Mouse (Mus musculus) CH12.LX (cell line): ENCODE results near the gene Nat9. TPM values are rescaled to one million over a fixed set of nuclear protein-coding genes. Genes with fewer than 3 reads are reported as not detected.

ENCODE experiments used
- DNase-seq: peaks from one replicate; pipeline ENCODE4 v3.0.0-alpha.2; 2013; ENCODE audit errors: extremely low read depth
- H3K27ac ChIP-seq: 2 replicates; pipeline ENCODE4 v1.5.1; 2012; ENCODE audit warnings: low read depth, mild to moderate bottlenecking, control low read depth, moderate library complexity; ENCODE audit not compliant: insufficient read depth
- H3K27me3 ChIP-seq: replicated peaks from 2 replicates; pipeline ENCODE3; 2012; ENCODE audit warnings: inconsistent platforms
- H3K36me3 ChIP-seq, 2 experiments: replicated peaks in 1 of 2; 2 replicates each; pipeline versions ENCODE3 to v1.6.1; 2012; ENCODE audit warnings: inconsistent platforms in 1 of 2, low read length in 1 of 2, mild to moderate bottlenecking in 1 of 2, mixed read lengths in 1 of 2, moderate library complexity in 1 of 2; ENCODE audit not compliant: control insufficient read depth in 1 of 2, insufficient read depth in 1 of 2
- H3K4me1 ChIP-seq, 2 experiments: 2 replicates each; pipeline ENCODE4 v1.6.1; 2012; ENCODE audit warnings: inconsistent platforms in 1 of 2, moderate library complexity in 1 of 2; ENCODE audit not compliant: insufficient read depth in 2 of 2, control insufficient read depth in 1 of 2
- H3K4me2 ChIP-seq: 2 replicates; pipeline ENCODE4 v1.6.1; 2012; ENCODE audit warnings: low read depth, mild to moderate bottlenecking, control low read depth; ENCODE audit not compliant: poor library complexity, insufficient read depth, severe bottlenecking
- H3K4me3 ChIP-seq, 3 experiments: fragments of 150-350 bp in 1 of 3; sonication (generic) in 1 of 3; replicated peaks in 1 of 3; 2 replicates each; pipeline versions ENCODE3 to v1.5.1; 2011 to 2012; ENCODE audit warnings: low read depth in 2 of 3, low read length in 2 of 3, mild to moderate bottlenecking in 2 of 3, moderate library complexity in 2 of 3, control low read depth in 1 of 3, improper control_type of control experiment in 1 of 3, inconsistent platforms in 1 of 3, mixed read lengths in 1 of 3; ENCODE audit not compliant: poor library complexity in 1 of 3
- H3K79me2 ChIP-seq: replicated peaks from 2 replicates; pipeline ENCODE4 v1.6.1; 2012; ENCODE audit warnings: mild to moderate bottlenecking, moderate library complexity; ENCODE audit not compliant: control insufficient read depth, poor library complexity, insufficient read depth, severe bottlenecking; ENCODE audit errors: extremely low read depth
- H3K9ac ChIP-seq: 2 replicates; pipeline ENCODE4 v1.6.1; 2012; ENCODE audit warnings: low read depth, mild to moderate bottlenecking, control low read depth, moderate library complexity; ENCODE audit not compliant: insufficient read depth
- H3K9me3 ChIP-seq: replicated peaks from 2 replicates; pipeline ENCODE3; 2012; ENCODE audit warnings: low read length, inconsistent platforms, mixed read lengths
- BHLHE40 ChIP-seq: IDR thresholded peaks from 2 replicates; pipeline ENCODE4 v1.6.1; 2011; ENCODE audit warnings: mild to moderate bottlenecking, low read depth, low read length, improper control_type of control experiment
- CHD1 ChIP-seq: IDR thresholded peaks from 2 replicates; pipeline ENCODE4 v1.6.1; 2012; ENCODE audit warnings: low read depth, low read length, improper control_type of control experiment, inconsistent platforms
- CHD2 ChIP-seq: IDR thresholded peaks from 2 replicates; pipeline ENCODE4 v1.6.1; 2011; ENCODE audit warnings: low read length, improper control_type of control experiment
- CTCF ChIP-seq, 2 experiments: IDR thresholded peaks in 1 of 2; conservative IDR thresholded peaks in 1 of 2; 2 replicates each; pipeline ENCODE4 v1.5.1; 2011 to 2012; ENCODE audit warnings: low read depth in 2 of 2, low read length in 2 of 2, improper control_type of control experiment in 1 of 2, inconsistent platforms in 1 of 2, mild to moderate bottlenecking in 1 of 2, moderate library complexity in 1 of 2
- ELF1 ChIP-seq: IDR thresholded peaks from 2 replicates; pipeline ENCODE4 v1.6.1; 2014; ENCODE audit warnings: low read depth, mild to moderate bottlenecking, inconsistent platforms, low read length, improper control_type of control experiment
- EP300 ChIP-seq: IDR thresholded peaks from 2 replicates; pipeline ENCODE4 v1.6.1; 2011; ENCODE audit warnings: low read length, improper control_type of control experiment
- HCFC1 ChIP-seq: IDR thresholded peaks from 2 replicates; pipeline ENCODE4 v1.6.1; 2012; ENCODE audit warnings: low read depth, mild to moderate bottlenecking, inconsistent platforms, low read length, improper control_type of control experiment
- IRF4 ChIP-seq: IDR thresholded peaks from 2 replicates; pipeline ENCODE4 v1.6.1; 2014; ENCODE audit warnings: low read depth, mild to moderate bottlenecking, inconsistent platforms, low read length, improper control_type of control experiment
- MAX ChIP-seq: IDR thresholded peaks from 2 replicates; pipeline ENCODE4 v1.6.1; 2011; ENCODE audit warnings: low read length, improper control_type of control experiment
- MAZ ChIP-seq: IDR thresholded peaks from 2 replicates; pipeline ENCODE4 v1.6.1; 2012; ENCODE audit warnings: low read depth, mild to moderate bottlenecking, inconsistent platforms, low read length, improper control_type of control experiment, moderate library complexity
- MYC ChIP-seq: IDR thresholded peaks from 2 replicates; pipeline ENCODE4 v1.6.1; 2011; ENCODE audit warnings: low read depth, mild to moderate bottlenecking, improper control_type of control experiment, low read length
- NELFE ChIP-seq: IDR thresholded peaks from 2 replicates; pipeline ENCODE4 v1.6.1; 2011; ENCODE audit warnings: low read depth, low read length, improper control_type of control experiment
- NRF1 ChIP-seq: IDR thresholded peaks from 2 replicates; pipeline ENCODE4 v1.6.1; 2014; ENCODE audit warnings: low read depth, mild to moderate bottlenecking, inconsistent platforms, low read length, improper control_type of control experiment, moderate library complexity
- PAX5 ChIP-seq: IDR thresholded peaks from 2 replicates; pipeline ENCODE4 v1.6.1; 2012; ENCODE audit warnings: low read length, inconsistent platforms, mixed read lengths
- POLR2AphosphoS2 ChIP-seq: IDR thresholded peaks from 2 replicates; pipeline ENCODE4 v1.6.1; 2011; ENCODE audit warnings: low read depth, low read length, improper control_type of control experiment
- RAD21 ChIP-seq: IDR thresholded peaks from 2 replicates; pipeline ENCODE4 v1.6.1; 2011; ENCODE audit warnings: low read depth, mild to moderate bottlenecking, low read length, improper control_type of control experiment, moderate library complexity
- RCOR1 ChIP-seq: conservative IDR thresholded peaks from 2 replicates; pipeline ENCODE4 v1.6.1; 2012; ENCODE audit warnings: low read depth, mild to moderate bottlenecking, inconsistent platforms, low read length, improper control_type of control experiment
- SIN3A ChIP-seq: IDR thresholded peaks from 2 replicates; pipeline ENCODE4 v1.6.1; 2012; ENCODE audit warnings: low read length, improper control_type of control experiment, inconsistent platforms
- SMC3 ChIP-seq: IDR thresholded peaks from 2 replicates; pipeline ENCODE4 v1.6.1; 2011; ENCODE audit warnings: low read depth, low read length, improper control_type of control experiment
- TCF12 ChIP-seq: IDR thresholded peaks from 2 replicates; pipeline ENCODE4 v1.6.1; 2014; ENCODE audit warnings: low read depth, mild to moderate bottlenecking, inconsistent platforms, low read length, improper control_type of control experiment
- UBTF ChIP-seq: IDR thresholded peaks from 2 replicates; pipeline ENCODE4 v1.6.1; 2012; ENCODE audit warnings: low read depth, mild to moderate bottlenecking, inconsistent platforms, low read length, improper control_type of control experiment, moderate library complexity
- USF1 ChIP-seq: IDR thresholded peaks from 2 replicates; pipeline ENCODE4 v1.6.1; 2014; ENCODE audit warnings: low read depth, mild to moderate bottlenecking, inconsistent platforms, low read length, improper control_type of control experiment
- ZC3H11A ChIP-seq: IDR thresholded peaks from 2 replicates; pipeline ENCODE4 v1.6.1; 2012; ENCODE audit warnings: low read depth, mild to moderate bottlenecking, inconsistent platforms, low read length, improper control_type of control experiment
- ZKSCAN1 ChIP-seq: IDR thresholded peaks from 2 replicates; pipeline ENCODE4 v1.6.1; 2012; ENCODE audit warnings: low read depth, inconsistent platforms, low read length, improper control_type of control experiment, borderline replicate concordance
- ZNF384 ChIP-seq: IDR thresholded peaks from 2 replicates; pipeline ENCODE4 v1.6.1; 2012; ENCODE audit warnings: low read depth, low read length, improper control_type of control experiment, inconsistent platforms
- dilution Hi-C: fragments of 300-500 bp; cut with MboI; formaldehyde crosslinking; loops from 2 replicates; pipeline ENCODE4 v1.14.3; 2020; ENCODE audit warnings: low sequenced_read_pairs; ENCODE audit not compliant: extremely low pct_unique_long_range_greater_than_20kb, extremely low pct_ligation_motif_present
- in situ Hi-C: fragments of 300-500 bp; cut with MboI; formaldehyde crosslinking; loops from 3 replicates; pipeline ENCODE4 v1.14.3; 2019; ENCODE audit warnings: low sequenced_read_pairs, low pct_ligation_motif_present, low pct_unique_long_range_greater_than_20kb, mixed read lengths
- polyA plus RNA-seq: library from polyadenylated mRNA; unstranded; fragments of >175 nt; gene quantifications from 2 replicates; pipeline ENCODE4 v1.2.1, GENCODE M21; 2012; ENCODE audit warnings: low read depth; ENCODE audit not compliant: insufficient read length
- total RNA-seq, 2 experiments: library from RNA; depleted of rRNA; stranded (reverse); fragments of 300-350 nt in 1 of 2; fragments of >200 nt in 1 of 2; gene quantifications; 2 replicates each; pipeline ENCODE4 v1.2.3; 2012 to 2014

Gene Nat9
- total and polyA plus RNA-seq, 3 experiments = 24.1 to 74.0 (median 30.6) TPM

DNA sequence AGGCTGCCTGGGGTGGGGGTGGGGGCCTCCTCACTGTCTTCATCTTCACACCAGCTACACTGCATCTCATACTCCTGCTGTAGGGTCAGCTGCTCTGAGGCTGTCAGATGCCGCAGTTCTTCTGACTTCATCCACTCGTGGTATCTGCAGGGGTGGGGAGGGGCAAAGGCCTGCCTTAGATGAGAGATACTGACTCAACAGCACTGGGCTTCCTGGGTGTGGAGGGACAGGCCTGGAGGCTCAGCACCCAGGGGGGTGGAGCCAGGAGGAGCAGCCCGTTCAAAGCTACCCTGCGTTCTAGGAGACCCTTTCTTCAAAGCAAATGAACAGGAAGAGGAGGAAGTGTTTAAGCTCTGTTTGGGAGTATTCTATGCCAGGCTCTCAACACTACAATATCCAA lies 2.7 kb downstream of the Nat9 start:
- in situ Hi-C loops (no loop called here), dilution Hi-C loops (no loop called here)
- Histone ChIP-seq H3K36me3 (peaks cover 43 to 61% of the 10 kb centered on the region in 2 experiments), H3K4me1 (peaks cover 10 to 37% of the 10 kb centered on the region in 2 experiments), H3K9ac (no peak overlapping the region), H3K79me2 (no peaks in the 10 kb centered on the region; the same call in 1 of the 2 replicates), H3K4me3 (no peak overlapping the region), H3K4me2 (no peak overlapping the region), H3K27ac (no peak overlapping the region), H3K9me3 (no peaks in the 10 kb centered on the region), H3K27me3 (no peaks in the 10 kb centered on the region)
- no peak for TF ChIP-seq USF1
- TF ChIP-seq BHLHE40 = no peak
- no peak for TF ChIP-seq POLR2AphosphoS2
- no peak for TF ChIP-seq EP300
- no peak for TF ChIP-seq CHD2
- no peak for TF ChIP-seq SIN3A
- no peak for TF ChIP-seq PAX5
- TF ChIP-seq MYC = no peak
- no peak for TF ChIP-seq SMC3
- no peak for TF ChIP-seq IRF4
- no peak for TF ChIP-seq NRF1
- TF ChIP-seq ELF1 = no peak
- no peak for DNase-seq

DNA sequence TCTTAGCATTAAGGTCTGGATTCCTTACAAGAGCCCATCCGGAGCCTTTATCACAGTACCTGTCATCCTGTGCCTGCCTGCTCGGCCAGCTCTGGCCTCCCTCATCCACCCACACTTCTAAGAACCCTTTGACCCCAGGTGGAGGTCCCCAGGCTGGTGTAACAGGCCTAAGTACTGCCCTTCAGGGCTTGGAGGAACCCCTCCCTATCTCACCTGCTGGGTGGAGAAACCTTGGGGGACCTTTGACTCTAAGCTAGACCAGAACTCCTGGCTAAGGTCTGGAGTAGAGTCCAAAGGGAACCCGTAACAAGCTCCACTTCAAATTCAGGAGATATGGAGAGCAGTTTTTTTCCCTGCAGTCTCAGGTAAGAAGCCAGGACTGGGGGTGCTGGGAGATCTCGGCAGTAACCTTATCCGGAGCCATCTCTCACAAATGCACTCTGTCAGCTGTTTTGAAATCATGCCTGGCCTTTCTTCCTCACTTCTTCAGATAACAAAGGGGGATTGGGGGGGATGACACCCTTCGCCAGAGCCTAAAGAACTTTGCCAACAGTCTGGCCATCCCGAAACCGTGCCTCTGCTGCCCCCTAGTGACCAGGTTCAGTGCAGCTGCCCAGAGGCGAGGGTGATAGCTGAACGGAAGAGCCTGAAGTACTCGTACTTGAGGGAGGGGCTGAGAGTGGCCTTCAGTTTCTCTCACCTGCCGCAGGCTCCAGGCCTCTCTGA lies 5.6 kb downstream of the Nat9 start:
- DNase-seq = peak; percentile 84
- Histone ChIP-seq H3K4me1 (peaks cover 0 to 17% of the 10 kb centered on the region in 2 experiments; a peak in 2 of 4 replicates), H3K9ac (no peak overlapping the region), H3K27ac (no peak overlapping the region), H3K4me2 (no peak overlapping the region), H3K27me3 (no peaks in the 10 kb centered on the region), H3K9me3 (no peaks in the 10 kb centered on the region), H3K4me3 (no peak overlapping the region), H3K36me3 (peaks cover 58 to 76% of the 10 kb centered on the region in 2 experiments), H3K79me2 (no peaks in the 10 kb centered on the region)
- dilution Hi-C loops (no loop called here), in situ Hi-C loops (no loop called here)
- TF ChIP-seq HCFC1 (no peak), MAZ (peak; percentile 11; the same call in 1 of the 2 replicates), CTCF (conservative IDR thresholded peaks at IDR 0.05 in 1 of 2, IDR thresholded peaks at IDR 0.05 in 1 of 2; ENCODE audit: low read depth in 2 of 2, low read length in 2 of 2) (peak; percentile 78 to 99), POLR2AphosphoS2 (no peak), SIN3A (peak; percentile 59; the same call in 1 of the 2 replicates), CHD1 (no peak), TCF12 (peak; percentile 29; the same call in 1 of the 2 replicates), ZNF384 (no peak), ELF1 (peak; percentile 45; the same call in 1 of the 2 replicates), ZC3H11A (peak; percentile 89), NRF1 (0 out of 2 replicates have a peak, but pooled peaks have one; percentile 23), SMC3 (peak; percentile 99), ZKSCAN1 (no peak), MAX (no peak), RCOR1 (no peak), IRF4 (peak; percentile 70), UBTF (no peak), NELFE (peak; percentile 22; the same call in 1 of the 2 replicates), RAD21 (peak; percentile 99)
